ENCODE assay signal across 33 mouse cellular contexts in genomic region chr8:82104560-82104959, GRCm38 (mm10).
DNase-seq lines count a peak whose midpoint lies in the region; ATAC-seq lines count a peak whose summit lies in the region.
"Had no signal": no experiment of that assay in that cellular context is flagged by ENCODE, and none has a peak within 500 bp of the region (broad histone marks: within the 10 kb centered on the region; RNA-seq: fewer than 3 reads in every experiment).

No protein-coding gene starts in this region.

- H3K9ac ChIP-seq in embryonic facial prominence, embryonic 12.5 days: no peak overlapping the region
- no peak overlapping the region for H3K9ac ChIP-seq in forebrain, embryonic 13.5 days
- H3K9ac ChIP-seq: hindbrain, embryonic 14.5 days; liver, embryonic 14.5 days; midbrain, embryonic 13.5 days; neural tube, embryonic 13.5 days had no signal

- no peaks in the 10 kb centered on the region for H3K9me3 ChIP-seq in embryonic facial prominence, embryonic 12.5 days
- H3K9me3 ChIP-seq in embryonic facial prominence, embryonic 10.5 days: no peaks in the 10 kb centered on the region
- no peaks in the 10 kb centered on the region for H3K9me3 ChIP-seq in forebrain, embryonic 13.5 days (replicated peaks)
- H3K9me3 ChIP-seq: midbrain, embryonic 13.5 days; neural tube, embryonic 13.5 days had no signal

- H3K27ac ChIP-seq in embryonic facial prominence, embryonic 12.5 days: no peak overlapping the region
- H3K27ac ChIP-seq in embryonic facial prominence, embryonic 10.5 days (replicated peaks): no peak overlapping the region
- H3K27ac ChIP-seq in forebrain, embryonic 13.5 days: no peak overlapping the region
- H3K27ac ChIP-seq: gastrocnemius, adult 2 months; hindbrain, embryonic 14.5 days; kidney, postnatal 0 days; liver, embryonic 14.5 days; macrophage; midbrain, embryonic 13.5 days; neural tube, embryonic 13.5 days had no signal

- no peak for DNase-seq in embryonic facial prominence, embryonic 10.5 days (ENCODE audit: low spot score)
- DNase-seq in retina, postnatal 1 day: peak; percentile 7
- no peak for DNase-seq in retina, embryonic 14.5 days (ENCODE audit: low spot score)
- DNase-seq in ovary, postnatal 36 days (ENCODE audit: low spot score): no peak
- DNase-seq in spleen, postnatal 10 days (ENCODE audit: low spot score in 2 of 2): no peak
- no peak for DNase-seq in MN1 (ENCODE audit: low spot score)
- DNase-seq: adrenal gland, postnatal 25 days; cerebellum, adult 8-10 months; embryo, embryonic 11 days; gastrocnemius, adult 2 months; gastrocnemius, postnatal 36 days; heart, adult 18-20 months; heart, postnatal 36 days; kidney, adult 18-20 months; kidney, postnatal 4 days; liver; lung, adult 2 months; lung, postnatal 10 days; right cerebral cortex, postnatal 4 days; thymus, adult 2 months; thymus, postnatal 36 days had no signal

- H3K4me1 ChIP-seq in embryonic facial prominence, embryonic 12.5 days: 0 out of 2 replicates have a peak, but pooled peaks cover 3% of the 10 kb centered on the region
- H3K4me1 ChIP-seq in embryonic facial prominence, embryonic 10.5 days: no peaks in the 10 kb centered on the region
- H3K4me1 ChIP-seq in forebrain, embryonic 13.5 days: peaks cover 12% of the 10 kb centered on the region
- H3K4me1 ChIP-seq: midbrain, embryonic 13.5 days; neural tube, embryonic 13.5 days had no signal

- H3K4me3 ChIP-seq in embryonic facial prominence, embryonic 12.5 days: no peak overlapping the region
- H3K4me3 ChIP-seq in embryonic facial prominence, embryonic 10.5 days: no peak overlapping the region
- H3K4me3 ChIP-seq in forebrain, embryonic 13.5 days: no peak overlapping the region
- H3K4me3 ChIP-seq: erythroblast, embryonic 14.5 days; gastrocnemius, adult 2 months; midbrain, embryonic 13.5 days; neural tube, embryonic 13.5 days had no signal

- no peaks in the 10 kb centered on the region for H3K27me3 ChIP-seq in embryonic facial prominence, embryonic 12.5 days
- no peaks in the 10 kb centered on the region for H3K27me3 ChIP-seq in embryonic facial prominence, embryonic 10.5 days (replicated peaks; ENCODE audit: low read depth, poor library complexity, severe bottlenecking)
- H3K27me3 ChIP-seq in forebrain, embryonic 13.5 days: no peaks in the 10 kb centered on the region
- H3K27me3 ChIP-seq: CH12.LX; midbrain, embryonic 13.5 days; neural tube, embryonic 13.5 days had no signal

- no peaks in the 10 kb centered on the region for H3K36me3 ChIP-seq in embryonic facial prominence, embryonic 12.5 days
- no peaks in the 10 kb centered on the region for H3K36me3 ChIP-seq in embryonic facial prominence, embryonic 10.5 days (replicated peaks)
- no peaks in the 10 kb centered on the region for H3K36me3 ChIP-seq in forebrain, embryonic 13.5 days (ENCODE audit: poor library complexity, severe bottlenecking)
- H3K36me3 ChIP-seq: midbrain, embryonic 13.5 days; neural tube, embryonic 13.5 days had no signal

- H3K4me2 ChIP-seq in embryonic facial prominence, embryonic 12.5 days (replicated peaks): no peak overlapping the region
- no peak overlapping the region for H3K4me2 ChIP-seq in forebrain, embryonic 13.5 days
- H3K4me2 ChIP-seq: heart, embryonic 11.5 days; hindbrain, embryonic 14.5 days; midbrain, embryonic 13.5 days; neural tube, embryonic 13.5 days had no signal

- 0 out of 2 replicates have a peak, but pooled peaks have one; percentile 15 for ATAC-seq in embryonic facial prominence, embryonic 12.5 days (ENCODE audit: insufficient number of reproducible peaks, insufficient read depth, low FRiP score, low TSS enrichment)
- ATAC-seq in forebrain, embryonic 13.5 days: peak; percentile 86
- ATAC-seq: Patski had no signal
